Mouse (Mus musculus): ENCODE data around the gene Wsb1.

GRCm38 (mm10) chr11:79214015-79214418 lies 40.5 kb downstream of the Wsb1 start:
- TF ChIP-seq CTCF (IDR thresholded peaks at IDR 0.05) = no peak; the same call in 1 of the 2 replicates
- TF ChIP-seq EP300 (IDR thresholded peaks at IDR 0.05; ENCODE audit: insufficient read depth, low read depth, low read length) = peak; percentile 100
- TF ChIP-seq POLR2A (IDR thresholded peaks at IDR 0.05; ENCODE audit: insufficient read depth, low read depth, low read length) = peak; percentile 43
